In genomic region chr10:110600352-110600853, GRCm38 (mm10) we compare ENCODE assay signal across 9 mouse cellular contexts.
DNase-seq lines count a peak whose midpoint lies in the region; ATAC-seq lines count a peak whose summit lies in the region.
"Had no signal": no experiment of that assay in that cellular context is flagged by ENCODE, and none has a peak within 500 bp of the region (broad histone marks: within the 10 kb centered on the region; RNA-seq: fewer than 3 reads in every experiment).

No protein-coding gene starts in this region.

- H3K27ac ChIP-seq in brown adipose tissue, adult 24 weeks (replicated peaks; ENCODE audit: low read depth, low read length), result 0 out of 2 replicates have a peak overlapping the region, but pooled peaks have one; percentile 3
- peak overlapping the region; percentile 26; the same call in 1 of the 2 replicates for H3K27ac ChIP-seq in stomach, embryonic 16.5 days (ENCODE audit: low read length)
- H3K27ac ChIP-seq: liver, embryonic 15.5 days had no signal

- ATAC-seq in stomach, embryonic 16.5 days (ENCODE audit: insufficient read depth, low FRiP score), result peak; percentile 66; the same call in 1 of the 2 replicates

- H3K27me3 ChIP-seq in stomach, embryonic 16.5 days (ENCODE audit: control insufficient read depth, insufficient read depth, low read length), result no peaks in the 10 kb centered on the region
- H3K27me3 ChIP-seq: liver, embryonic 15.5 days had no signal

- no peak overlapping the region for H3K4me3 ChIP-seq in brown adipose tissue, adult 24 weeks (ENCODE audit: insufficient read depth, low read depth, low read length)
- H3K4me3 ChIP-seq in stomach, embryonic 16.5 days (replicated peaks; ENCODE audit: low read length), result no peak overlapping the region
- H3K4me3 ChIP-seq: liver, embryonic 15.5 days had no signal

- H3K9me3 ChIP-seq in stomach, embryonic 16.5 days (replicated peaks; ENCODE audit: control insufficient read depth, low read length), result no peaks in the 10 kb centered on the region
- H3K9me3 ChIP-seq: liver, embryonic 15.5 days had no signal

- no peak overlapping the region for H3K9ac ChIP-seq in stomach, embryonic 16.5 days (ENCODE audit: low read length)
- H3K9ac ChIP-seq: liver, embryonic 15.5 days had no signal

- intact Hi-C loops in heart, postnatal 14 days (cut with DNase I), result no loop called here

- H3K36me3 ChIP-seq in stomach, embryonic 16.5 days (ENCODE audit: control insufficient read depth, insufficient read depth, low read length), result no peaks in the 10 kb centered on the region
- H3K36me3 ChIP-seq: liver, embryonic 15.5 days had no signal

- no peak overlapping the region for H3K4me2 ChIP-seq in stomach, embryonic 16.5 days (ENCODE audit: low read depth, low read length)
- H3K4me2 ChIP-seq: liver, embryonic 15.5 days had no signal

- peak; percentile 14 for DNase-seq in embryo, embryonic 10 days (ENCODE audit: low spot score)
- DNase-seq in embryo, embryonic 9.5 days (ENCODE audit: extremely low spot score), result no peak
- peak; percentile 5 to 12 for DNase-seq in heart, postnatal 14 days
- DNase-seq in layer of hippocampus, adult 9-11 months, result peak; percentile 66
- no peak for DNase-seq in cerebellum, postnatal 25 days
- no peak for DNase-seq in urinary bladder, postnatal 25 days (ENCODE audit: low spot score)

- 67% methylated on average over 11 of the region's 11 CpGs for WGBS in stomach, embryonic 16.5 days

- no peaks in the 10 kb centered on the region for H3K4me1 ChIP-seq in brown adipose tissue, adult 24 weeks (ENCODE audit: control insufficient read depth, insufficient read depth, insufficient read length, low read length)
- 0 out of 2 replicates have a peak, but pooled peaks cover 2% of the 10 kb centered on the region for H3K4me1 ChIP-seq in stomach, embryonic 16.5 days (ENCODE audit: control insufficient read depth, insufficient read depth, low read length)
- H3K4me1 ChIP-seq: liver, embryonic 15.5 days had no signal

Comparison
In these comparisons a context has a peak if more than half of its experiments do, and no peak if none do; other contexts are left out.
1. DNase-seq: peak in embryo, embryonic 10 days (single experiment), heart, postnatal 14 days (2 of 2) and layer of hippocampus, adult 9-11 months (single experiment); none in embryo, embryonic 9.5 days (single experiment), cerebellum, postnatal 25 days (0 of 2) and urinary bladder, postnatal 25 days (single experiment).